Mouse (Mus musculus) forebrain, embryonic 13.5 days (tissue): Measurements from ENCODE around the gene Cd6. TPM values are rescaled to one million over a fixed set of nuclear protein-coding genes. Genes with fewer than 3 reads are reported as not detected.
A peak's percentile ranks its signal among the peaks of the same experiment; 100 is the strongest.

Experiments
- ATAC-seq: fragments of 200-750 bp; cut with Nextera tagmentation; 2 replicates; pipeline ENCODE4 v1.8.0; 2017
- H3K27ac ChIP-seq: fragments of 300-500 bp; sonication (generic); 2 replicates; pipeline ENCODE4 v1.5.1; 2015; ENCODE audit warnings: inconsistent platforms, mild to moderate bottlenecking, moderate library complexity
- H3K27me3 ChIP-seq: fragments of 300-500 bp; sonication (generic); 2 replicates; pipeline ENCODE4 v1.6.1; 2015; ENCODE audit warnings: mild to moderate bottlenecking, inconsistent platforms
- H3K36me3 ChIP-seq: fragments of 300-500 bp; sonication (generic); 2 replicates; pipeline ENCODE4 v1.6.1; 2015; ENCODE audit warnings: mild to moderate bottlenecking, inconsistent platforms; ENCODE audit not compliant: poor library complexity, severe bottlenecking
- H3K4me1 ChIP-seq: fragments of 300-500 bp; sonication (generic); 2 replicates; pipeline ENCODE4 v1.6.1; 2015; ENCODE audit warnings: inconsistent platforms
- H3K4me2 ChIP-seq: fragments of 300-500 bp; sonication (generic); 2 replicates; pipeline ENCODE4 v1.6.1; 2015; ENCODE audit warnings: inconsistent platforms, mild to moderate bottlenecking, moderate library complexity
- H3K4me3 ChIP-seq: fragments of 300-500 bp; sonication (generic); 2 replicates; pipeline ENCODE4 v1.5.1; 2015; ENCODE audit warnings: mild to moderate bottlenecking, inconsistent platforms
- H3K9ac ChIP-seq: fragments of 300-500 bp; sonication (generic); 2 replicates; pipeline ENCODE4 v1.6.1; 2015; ENCODE audit warnings: mild to moderate bottlenecking, inconsistent platforms
- H3K9me3 ChIP-seq: fragments of 300-500 bp; sonication (generic); replicated peaks from 2 replicates; pipeline ENCODE4 v1.6.1; 2016; ENCODE audit warnings: inconsistent platforms
- WGBS: fragments of 180-500 bp; shearing (Covaris S2); methylation state at CpG from one replicate; pipeline ENCODE4 v1.1.7; 2015; 5-methylcytosine and 5-hydroxymethylcytosine counted together
- polyA plus RNA-seq: library from polyadenylated mRNA; unstranded; fragments of >200 nt; fragmentation: Nextera tagmentation; extraction: Ambion mirVana; gene quantifications from 2 replicates; pipeline ENCODE4 v1.2.1, GENCODE M21; 2015

Cd6 gene
- polyA plus RNA-seq, 1 experiment from 2014 or later: not detected

DNA sequence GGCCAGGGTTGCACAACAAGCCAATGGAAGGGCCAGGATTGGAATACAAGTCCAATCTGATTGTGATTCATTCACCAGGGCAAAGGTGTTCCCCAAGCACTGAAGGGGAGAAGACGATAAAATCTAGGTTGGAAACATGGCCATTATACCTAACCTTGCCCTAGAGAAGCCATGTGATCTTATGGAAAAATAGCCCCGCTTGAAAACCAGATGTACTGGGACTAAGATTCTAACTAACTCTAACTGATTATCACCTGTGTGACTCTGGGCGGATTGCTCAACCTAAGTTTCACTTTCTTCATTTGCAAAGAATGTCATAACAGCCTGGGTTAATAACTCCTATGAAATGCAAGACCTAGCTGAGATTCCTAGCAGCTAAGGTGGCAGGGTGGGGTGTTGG, 25.6 kb upstream of the Cd6 start:
- Histone ChIP-seq H3K36me3 (peaks cover 49% of the 10 kb centered on the region), H3K4me3 (no peak overlapping the region), H3K4me1 (no peaks in the 10 kb centered on the region), H3K9me3 (no peaks in the 10 kb centered on the region), H3K27me3 (no peaks in the 10 kb centered on the region), H3K27ac (no peak overlapping the region), H3K9ac (no peak overlapping the region), H3K4me2 (no peak overlapping the region)
- 88% methylated on average over 3 of the region's 3 CpGs for WGBS
- no peak for ATAC-seq

DNA sequence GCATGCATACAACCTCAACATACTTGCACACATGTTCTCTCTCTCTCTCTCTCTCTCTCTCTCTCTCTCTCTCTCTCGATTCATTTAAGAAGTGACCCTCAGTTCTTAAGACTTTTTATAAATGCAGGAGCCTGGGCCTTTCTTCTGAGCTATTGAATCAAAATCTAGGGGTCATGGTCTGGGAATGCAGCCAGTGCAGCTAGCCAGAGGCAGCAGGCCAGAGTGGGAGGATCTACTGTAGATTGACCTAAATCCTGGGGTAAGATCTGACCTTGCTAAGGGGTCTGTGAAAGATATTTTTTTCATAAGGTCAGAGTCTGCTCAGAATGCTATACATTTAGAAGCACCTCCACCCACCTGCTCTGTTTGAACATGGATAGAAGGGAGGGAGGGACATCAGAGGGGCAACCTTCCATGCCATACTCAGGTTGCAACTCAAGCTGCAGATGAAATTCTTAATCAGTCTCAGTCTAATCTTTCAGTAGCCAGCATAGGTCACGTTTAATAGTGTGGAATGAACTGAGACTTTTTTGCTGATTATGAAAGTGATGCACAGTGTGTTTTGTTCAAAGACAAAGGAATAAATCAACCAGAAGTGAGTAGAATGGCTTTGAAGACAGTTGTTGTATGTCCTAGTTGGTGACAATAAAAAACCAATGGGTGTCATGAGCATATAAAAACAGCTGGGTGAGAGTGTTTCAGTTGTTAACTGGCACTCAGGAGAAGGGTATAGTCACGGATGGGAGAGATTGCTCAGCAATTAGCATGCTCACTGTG, 17.6 kb upstream of the Cd6 start:
- ATAC-seq: 0 out of 2 replicates have a peak, but pooled peaks have one; percentile 8
- Histone ChIP-seq H3K4me3 (no peak overlapping the region), H3K27me3 (no peaks in the 10 kb centered on the region), H3K4me2 (no peak overlapping the region), H3K27ac (no peak overlapping the region), H3K9ac (no peak overlapping the region), H3K36me3 (no peaks in the 10 kb centered on the region), H3K9me3 (no peaks in the 10 kb centered on the region), H3K4me1 (0 out of 2 replicates have a peak, but pooled peaks cover 4% of the 10 kb centered on the region)
- WGBS: 39% methylated on average over 3 of the region's 3 CpGs

DNA sequence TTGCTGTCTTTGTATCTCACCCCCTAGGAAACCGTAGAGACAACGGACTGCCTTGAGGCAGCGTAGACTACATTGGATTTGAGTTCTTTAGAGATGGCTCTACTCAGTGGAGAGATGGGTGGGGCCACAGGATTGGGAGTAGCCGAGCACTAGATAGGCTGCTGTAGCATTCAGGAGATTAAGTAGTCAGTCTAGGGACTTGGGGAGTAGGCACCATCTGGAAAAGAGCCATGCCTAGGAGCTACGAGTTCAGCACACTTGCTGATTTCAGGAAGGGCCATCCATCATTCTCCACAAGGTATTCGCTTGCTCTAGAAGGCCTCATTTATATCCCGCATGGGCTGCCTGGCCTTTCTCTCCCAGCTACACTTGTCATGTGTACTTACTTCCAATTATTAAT, 16.3 kb upstream of the Cd6 start:
- no peak overlapping the region for H3K27ac ChIP-seq
- no peak overlapping the region for H3K4me3 ChIP-seq
- H3K36me3 ChIP-seq: no peaks in the 10 kb centered on the region
- H3K4me1 ChIP-seq: 0 out of 2 replicates have a peak, but pooled peaks cover 4% of the 10 kb centered on the region
- H3K9ac ChIP-seq: no peak overlapping the region
- ATAC-seq: no peak
- H3K9me3 ChIP-seq: no peaks in the 10 kb centered on the region
- 75% methylated on average over 7 of the region's 7 CpGs for WGBS
- no peak overlapping the region for H3K4me2 ChIP-seq
- no peaks in the 10 kb centered on the region for H3K27me3 ChIP-seq

DNA sequence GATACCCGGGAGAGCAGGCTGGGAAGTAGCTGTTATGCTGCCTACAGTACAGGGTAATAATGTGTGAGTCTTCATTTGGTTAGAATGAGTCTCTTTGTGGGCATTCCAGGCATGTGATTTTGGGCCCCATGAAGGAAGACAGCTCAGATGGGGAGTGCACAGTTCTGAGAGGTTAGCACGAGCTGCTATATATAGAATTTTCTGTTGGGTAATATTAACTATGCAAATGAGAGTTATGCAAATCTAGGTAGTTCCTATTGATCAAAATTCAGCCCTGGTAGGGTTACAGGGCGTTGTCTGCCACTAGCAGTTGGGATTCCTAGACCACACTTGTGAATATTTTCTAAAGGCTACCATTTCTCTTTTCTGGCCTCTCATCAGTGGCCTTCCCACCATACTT, 15.6 kb upstream of the Cd6 start:
- H3K4me3 ChIP-seq: no peak overlapping the region
- no peak overlapping the region for H3K9ac ChIP-seq
- no peaks in the 10 kb centered on the region for H3K9me3 ChIP-seq
- H3K27ac ChIP-seq: no peak overlapping the region
- 0 out of 2 replicates have a peak, but pooled peaks cover 4% of the 10 kb centered on the region for H3K4me1 ChIP-seq
- no peaks in the 10 kb centered on the region for H3K27me3 ChIP-seq
- no peaks in the 10 kb centered on the region for H3K36me3 ChIP-seq
- no peak overlapping the region for H3K4me2 ChIP-seq
- WGBS: 84% methylated on average over 3 of the region's 3 CpGs
- ATAC-seq: no peak

DNA sequence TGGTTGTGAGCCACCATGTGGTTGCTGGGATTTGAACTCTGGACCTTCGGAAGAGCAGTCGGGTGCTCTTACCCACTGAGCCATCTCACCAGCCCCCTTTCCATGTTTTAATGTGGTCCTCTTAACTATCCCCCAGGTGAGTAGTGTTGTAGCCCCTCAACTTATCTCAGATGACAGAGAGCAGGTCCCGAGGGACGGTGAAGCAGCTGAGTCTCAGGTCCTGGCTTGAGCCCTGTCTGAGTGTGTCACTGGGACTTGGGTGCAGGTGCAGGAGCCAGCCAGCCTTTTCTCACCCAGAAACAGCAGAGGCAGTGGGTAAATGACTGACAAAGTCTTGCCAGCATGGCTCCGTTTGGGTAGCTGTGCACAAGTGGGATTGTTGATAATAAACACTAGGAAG, 14.3 kb upstream of the Cd6 start:
- H3K4me1 ChIP-seq: 0 out of 2 replicates have a peak, but pooled peaks cover 4% of the 10 kb centered on the region
- no peak overlapping the region for H3K9ac ChIP-seq
- H3K27me3 ChIP-seq: no peaks in the 10 kb centered on the region
- WGBS: 86% methylated on average over 5 of the region's 5 CpGs
- no peak overlapping the region for H3K4me3 ChIP-seq
- no peaks in the 10 kb centered on the region for H3K9me3 ChIP-seq
- no peaks in the 10 kb centered on the region for H3K36me3 ChIP-seq
- no peak for ATAC-seq
- no peak overlapping the region for H3K27ac ChIP-seq
- H3K4me2 ChIP-seq: no peak overlapping the region

DNA sequence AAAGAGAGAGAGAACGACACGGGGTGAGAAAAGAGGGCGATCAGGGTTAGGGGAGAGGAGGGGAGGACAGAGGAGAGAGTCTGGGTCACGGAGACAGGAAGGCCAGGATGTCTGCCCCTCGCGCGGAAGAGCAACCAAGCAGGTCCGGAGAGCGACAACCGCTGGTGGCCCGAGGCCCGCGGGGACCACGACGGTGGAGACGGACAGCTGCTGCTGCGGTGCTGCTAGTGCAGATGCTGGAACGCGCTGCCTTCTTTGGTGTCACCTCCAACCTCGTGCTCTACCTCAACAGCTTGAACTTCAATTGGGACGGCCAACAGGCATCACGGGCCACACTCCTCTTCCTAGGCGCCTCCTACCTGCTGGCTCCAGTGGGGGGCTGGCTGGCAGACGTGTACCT, 13.1 kb upstream of the Cd6 start:
- ATAC-seq: no peak
- H3K36me3 ChIP-seq: no peaks in the 10 kb centered on the region
- WGBS: 60% methylated on average over 24 of the region's 24 CpGs
- H3K9me3 ChIP-seq: no peaks in the 10 kb centered on the region
- H3K4me1 ChIP-seq: 0 out of 2 replicates have a peak, but pooled peaks cover 4% of the 10 kb centered on the region
- H3K27me3 ChIP-seq: no peaks in the 10 kb centered on the region
- H3K9ac ChIP-seq: no peak overlapping the region
- no peak overlapping the region for H3K4me3 ChIP-seq
- no peak overlapping the region for H3K27ac ChIP-seq
- H3K4me2 ChIP-seq: no peak overlapping the region

DNA sequence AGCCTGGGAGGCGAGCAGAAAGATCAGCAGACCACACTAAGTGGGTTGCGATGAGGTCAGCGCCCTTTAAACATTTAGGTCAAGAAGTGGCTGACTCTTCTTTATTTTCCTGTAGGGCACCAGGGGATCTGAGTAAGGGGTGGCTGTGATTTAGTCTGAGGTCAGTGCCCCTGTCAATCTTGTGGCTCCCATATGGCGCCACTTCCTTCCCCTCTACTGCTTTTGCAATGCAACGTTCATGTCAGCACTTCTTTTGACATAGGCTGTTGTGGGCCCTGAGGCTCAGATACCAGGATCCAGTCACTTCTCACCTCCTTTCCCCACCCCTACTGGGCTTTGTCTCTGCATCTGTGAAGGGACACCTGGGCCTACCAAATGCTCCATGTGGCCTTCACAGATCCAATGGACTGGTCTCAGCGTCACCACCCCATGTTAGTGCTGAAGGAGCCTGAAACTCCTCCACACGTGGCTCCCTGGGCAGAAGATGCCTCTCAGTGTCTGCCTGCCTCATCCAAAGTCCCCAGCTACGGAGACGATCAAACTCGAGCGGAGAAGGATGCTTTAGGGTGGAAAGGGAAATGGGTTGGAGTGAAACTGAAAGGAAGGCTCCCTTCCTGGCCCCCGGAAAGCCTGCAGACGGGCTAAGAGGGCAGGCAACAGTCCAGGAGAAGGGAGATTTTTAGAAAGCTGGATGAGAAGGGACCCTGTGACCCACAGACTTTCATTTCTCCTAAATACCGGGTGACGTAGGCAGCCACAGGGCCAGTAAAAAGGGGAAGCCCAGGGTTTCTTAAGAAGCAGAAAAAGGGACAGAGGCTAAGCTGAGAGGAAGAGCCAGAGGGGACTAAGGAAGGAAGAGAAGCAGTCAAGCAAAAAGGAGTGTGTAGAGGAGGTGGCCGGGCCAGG, 12.1 kb upstream of the Cd6 start:
- Histone ChIP-seq H3K27me3 (no peaks in the 10 kb centered on the region), H3K9ac (no peak overlapping the region), H3K9me3 (no peaks in the 10 kb centered on the region), H3K4me1 (no peaks in the 10 kb centered on the region), H3K27ac (no peak overlapping the region), H3K4me3 (no peak overlapping the region), H3K4me2 (no peak overlapping the region), H3K36me3 (no peaks in the 10 kb centered on the region)
- no peak for ATAC-seq
- 67% methylated on average over 16 of the region's 16 CpGs for WGBS

DNA sequence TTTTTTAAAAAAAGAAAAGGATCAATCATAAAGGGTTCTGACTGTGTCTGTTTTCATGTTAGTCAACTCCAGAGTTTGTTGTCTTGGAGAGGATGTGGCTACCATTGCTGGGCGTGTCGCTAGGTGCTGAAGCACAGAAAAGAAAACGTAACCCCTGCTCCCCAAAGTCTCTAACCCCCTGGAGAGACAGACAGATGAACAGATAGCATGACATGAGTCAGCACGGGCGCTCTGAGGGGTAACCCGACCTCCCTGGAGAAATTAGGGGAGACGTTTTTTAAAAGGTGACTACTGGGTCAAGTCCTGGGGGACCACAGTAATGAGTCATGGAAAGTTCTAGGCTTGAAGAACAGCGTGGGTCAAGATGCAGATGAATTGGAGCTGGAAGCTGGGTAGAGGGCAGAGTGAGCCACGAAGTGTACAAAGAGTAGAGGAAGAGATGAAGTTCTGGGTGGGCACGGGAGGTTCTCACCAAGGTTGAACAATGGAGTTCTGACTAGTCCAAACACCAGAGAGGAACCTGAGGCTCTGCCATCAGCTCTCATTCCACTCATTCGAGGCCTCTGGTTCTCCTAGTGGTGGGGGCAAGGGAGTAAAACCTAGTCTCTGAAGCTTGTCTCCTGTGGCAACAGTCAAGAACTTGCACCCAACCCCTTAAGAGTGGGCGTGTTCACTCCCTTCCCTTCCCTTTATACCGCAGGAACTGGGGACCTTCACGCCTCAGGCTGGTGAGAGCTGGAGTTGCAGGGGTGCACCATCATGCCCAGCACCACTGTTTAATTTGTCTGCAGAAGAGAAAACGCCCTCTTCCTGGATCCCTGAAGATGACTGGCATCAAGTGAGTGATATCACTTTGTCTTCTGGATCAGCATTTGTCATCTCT, 9.4 kb upstream of the Cd6 start, which contains the start of gene Slc15a3:
Slc15a3 (plus strand) TSS at position 718 of the 883 bp plus-strand sequence.
- H3K4me2 ChIP-seq: no peak within 1 kb of the TSS
- no peak within 1 kb of the TSS for H3K27ac ChIP-seq
- H3K9ac ChIP-seq: no peak within 1 kb of the TSS
- no peak for ATAC-seq
- no peaks in the 10 kb centered on the region for H3K4me1 ChIP-seq
- no peaks in the 10 kb centered on the region for H3K27me3 ChIP-seq
- 90% methylated on average over 15 of the region's 15 CpGs for WGBS
- no peaks in the 10 kb centered on the region for H3K9me3 ChIP-seq
- no peaks in the 10 kb centered on the region for H3K36me3 ChIP-seq
- H3K4me3 ChIP-seq: no peak within 1 kb of the TSS

DNA sequence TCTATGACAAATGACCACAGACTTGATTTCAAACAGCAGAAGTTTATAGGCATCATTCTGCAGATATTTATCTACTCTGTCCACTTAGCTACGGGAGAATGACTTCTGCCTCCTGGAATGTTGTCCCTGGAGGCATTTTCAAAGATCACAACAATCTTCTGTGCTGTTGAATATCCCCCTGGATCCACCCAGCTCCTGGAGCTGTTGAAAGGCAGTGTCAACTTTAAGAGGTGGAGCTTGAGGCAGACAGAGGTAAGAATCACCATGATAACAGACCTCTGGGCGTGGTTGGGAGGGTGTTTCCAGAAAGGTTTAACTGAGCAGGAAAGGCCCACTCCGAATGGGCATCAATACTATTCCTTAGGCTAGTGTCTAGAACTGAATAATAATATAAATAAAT, 5.8 kb upstream of the Cd6 start:
- 67% methylated on average over 3 of the region's 3 CpGs for WGBS
- Histone ChIP-seq H3K4me3 (no peak overlapping the region), H3K27me3 (no peaks in the 10 kb centered on the region), H3K9me3 (no peaks in the 10 kb centered on the region), H3K36me3 (no peaks in the 10 kb centered on the region), H3K4me1 (no peaks in the 10 kb centered on the region), H3K27ac (no peak overlapping the region), H3K9ac (no peak overlapping the region), H3K4me2 (no peak overlapping the region)
- ATAC-seq: no peak

DNA sequence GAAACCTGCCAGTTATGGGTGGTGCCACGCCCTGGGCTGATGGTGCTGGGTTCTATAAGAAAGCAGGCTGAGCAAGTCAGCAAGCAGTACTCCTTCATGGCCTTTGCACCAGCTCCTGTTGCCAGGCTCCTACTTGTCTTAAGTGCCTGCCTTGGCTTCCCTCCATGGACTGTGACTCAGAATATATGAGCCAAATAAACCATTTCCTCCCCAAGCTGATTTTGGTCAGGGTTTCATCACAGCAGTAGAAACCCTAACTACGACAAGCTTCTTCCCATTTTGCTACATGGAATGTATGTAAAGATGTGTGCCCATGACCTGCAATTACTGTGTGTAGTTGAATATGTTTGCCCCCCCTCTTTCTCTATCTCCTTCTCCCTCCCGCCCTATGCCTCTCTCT, 3.8 kb upstream of the Cd6 start:
- Histone ChIP-seq H3K36me3 (no peaks in the 10 kb centered on the region), H3K4me3 (no peak overlapping the region), H3K9ac (no peak overlapping the region), H3K27ac (no peak overlapping the region), H3K4me2 (no peak overlapping the region), H3K4me1 (no peaks in the 10 kb centered on the region), H3K27me3 (no peaks in the 10 kb centered on the region), H3K9me3 (no peaks in the 10 kb centered on the region)
- WGBS: 75% methylated on average over 3 of the region's 3 CpGs
- ATAC-seq: no peak

DNA sequence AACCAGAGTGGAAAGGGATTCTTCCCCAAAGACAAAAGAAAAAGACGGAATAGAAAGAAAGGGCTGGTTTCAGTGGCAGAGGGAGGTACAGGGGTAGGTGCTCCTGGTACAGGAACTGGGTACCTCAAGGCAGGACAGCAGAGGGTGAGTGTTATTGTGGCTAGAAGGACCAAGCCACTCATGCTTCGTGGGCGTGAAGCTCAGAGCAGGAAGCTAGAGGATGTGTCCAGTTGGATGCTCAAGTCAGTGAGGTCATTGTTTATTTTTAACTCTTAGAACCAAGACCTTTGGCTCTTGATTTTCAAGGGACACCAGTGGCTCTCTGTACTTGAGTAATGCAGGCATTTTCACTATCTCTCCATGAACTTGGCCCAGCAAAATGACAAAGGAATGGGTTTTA, 2.2 kb upstream of the Cd6 start:
- Histone ChIP-seq H3K9ac (no peak overlapping the region), H3K4me1 (no peaks in the 10 kb centered on the region), H3K36me3 (no peaks in the 10 kb centered on the region), H3K4me2 (no peak overlapping the region), H3K27me3 (no peaks in the 10 kb centered on the region), H3K27ac (no peak overlapping the region), H3K4me3 (no peak overlapping the region), H3K9me3 (no peaks in the 10 kb centered on the region)
- ATAC-seq: no peak
- 84% methylated on average over 3 of the region's 3 CpGs for WGBS
